Mouse (Mus musculus) small intestine, adult 2 months (tissue): Measurements from ENCODE around the gene Bbs1. TPM values are rescaled to one million over a fixed set of nuclear protein-coding genes. Genes with fewer than 3 reads are reported as not detected.
"Not testable (repeated sequence)": the region's sequence is repeated elsewhere in the genome, so short reads cannot be mapped to it uniquely, and the experiment has no call there.

ENCODE experiments used
- H3K27ac ChIP-seq: fragments of 200-500 bp; 2 replicates; pipeline ENCODE4 v1.5.1; 2012; ENCODE audit warnings: low read depth, low read length, control low read depth, inconsistent platforms; ENCODE audit not compliant: insufficient read depth
- H3K27me3 ChIP-seq: fragments of 200-500 bp; 2 replicates; pipeline ENCODE4 v1.6.1; 2012; ENCODE audit warnings: mild to moderate bottlenecking, moderate library complexity, low read length, inconsistent platforms; ENCODE audit not compliant: control insufficient read depth, insufficient read depth
- H3K36me3 ChIP-seq: fragments of 200-500 bp; 2 replicates; pipeline ENCODE4 v1.6.1; 2012; ENCODE audit warnings: mild to moderate bottlenecking, low read length, control low read depth, inconsistent platforms; ENCODE audit not compliant: control insufficient read depth, insufficient read depth
- H3K4me1 ChIP-seq: fragments of 200-500 bp; 2 replicates; pipeline ENCODE4 v1.6.1; 2012; ENCODE audit warnings: low read length, inconsistent platforms, mixed read lengths; ENCODE audit not compliant: control insufficient read depth, insufficient read depth, insufficient read length
- H3K4me3 ChIP-seq: fragments of 200-500 bp; 2 replicates; pipeline ENCODE4 v1.5.1; 2012; ENCODE audit warnings: low read depth, mild to moderate bottlenecking, control low read depth, inconsistent platforms, low read length, moderate library complexity
- CTCF ChIP-seq: fragments of 200-500 bp; IDR thresholded peaks from 2 replicates; pipeline ENCODE4 v1.5.1; 2012; ENCODE audit warnings: low read depth, mild to moderate bottlenecking, control low read depth, inconsistent platforms, low read length, moderate library complexity, mixed read lengths; ENCODE audit not compliant: insufficient replicate concordance, insufficient read length; ENCODE audit errors: extremely low read depth
- POLR2A ChIP-seq: fragments of 200-500 bp; IDR thresholded peaks from 2 replicates; pipeline ENCODE4 v1.6.1; 2012; ENCODE audit warnings: low read depth, mild to moderate bottlenecking, control low read depth, inconsistent platforms, low read length, moderate library complexity
- WGBS: fragments of 180-500 bp; shearing (Covaris S2); methylation state at CpG from one replicate; pipeline ENCODE4 v1.1.7; 2018; 5-methylcytosine and 5-hydroxymethylcytosine counted together
- polyA plus RNA-seq: library from polyadenylated mRNA; depleted of rRNA; stranded (reverse); fragments of >200 nt; gene quantifications from 2 replicates; pipeline ENCODE4 v1.2.3, GENCODE M21; 2012

Bbs1 gene
- polyA plus RNA-seq, 1 experiment = 1.7 TPM

GRCm38 (mm10) chr19:4889791-4890190, 16.6 kb downstream of the Bbs1 start:
- no peak overlapping the region for H3K4me3 ChIP-seq
- no peaks in the 10 kb centered on the region for H3K4me1 ChIP-seq
- WGBS = 70% methylated on average over 10 of the region's 10 CpGs
- no peaks in the 10 kb centered on the region for H3K27me3 ChIP-seq
- no peak overlapping the region for H3K27ac ChIP-seq
- no peak for TF ChIP-seq POLR2A
- TF ChIP-seq CTCF = no peak
- no peaks in the 10 kb centered on the region for H3K36me3 ChIP-seq

GRCm38 (mm10) chr19:4883961-4884360, 22.5 kb downstream of the Bbs1 start:
- Histone ChIP-seq H3K27ac (no peak overlapping the region), H3K27me3 (no peaks in the 10 kb centered on the region), H3K36me3 (no peaks in the 10 kb centered on the region), H3K4me1 (no peaks in the 10 kb centered on the region), H3K4me3 (no peak overlapping the region)
- no peak for TF ChIP-seq CTCF
- no peak for TF ChIP-seq POLR2A
- WGBS = 84% methylated on average over 4 of the region's 4 CpGs

GRCm38 (mm10) chr19:4879324-4879703, 27.1 kb downstream of the Bbs1 start:
- no peak overlapping the region for H3K27ac ChIP-seq
- H3K36me3 ChIP-seq = no peaks in the 10 kb centered on the region
- WGBS = 34% methylated on average over 10 of the region's 10 CpGs
- 0 out of 2 replicates have a peak, but pooled peaks cover 2% of the 10 kb centered on the region for H3K27me3 ChIP-seq
- no peak for TF ChIP-seq CTCF
- TF ChIP-seq POLR2A = no peak
- H3K4me1 ChIP-seq = peaks cover 6% of the 10 kb centered on the region
- H3K4me3 ChIP-seq = peak overlapping the region; percentile 27; the same call in 1 of the 2 replicates

GRCm38 (mm10) chr19:4878405-4879323, 27.8 kb downstream of the Bbs1 start, which contains the start of gene Zdhhc24:
Gene Zdhhc24, plus strand, starts transcription at chr19:4878668.
- peak within 1 kb of the TSS; percentile 92 for H3K4me3 ChIP-seq
- H3K4me1 ChIP-seq = peaks cover 6% of the 10 kb centered on the region
- TF ChIP-seq CTCF = no peak
- peak; percentile 43; the same call in 1 of the 2 replicates for TF ChIP-seq POLR2A
- H3K27me3 ChIP-seq = 0 out of 2 replicates have a peak, but pooled peaks cover 2% of the 10 kb centered on the region
- no peak within 1 kb of the TSS for H3K27ac ChIP-seq
- H3K36me3 ChIP-seq = no peaks in the 10 kb centered on the region
- WGBS = under 1% methylated on average over 52 of the region's 52 CpGs

GRCm38 (mm10) chr19:4877785-4878184, 28.6 kb downstream of the Bbs1 start, which contains the start of gene Actn3:
Gene Actn3, minus strand, starts transcription at chr19:4877909.
- 5% methylated on average over 17 of the region's 17 CpGs for WGBS
- Histone ChIP-seq H3K27me3 (0 out of 2 replicates have a peak, but pooled peaks cover 2% of the 10 kb centered on the region), H3K4me3 (peak within 1 kb of the TSS; percentile 92), H3K27ac (no peak within 1 kb of the TSS), H3K4me1 (peaks cover 6% of the 10 kb centered on the region), H3K36me3 (no peaks in the 10 kb centered on the region)
- TF ChIP-seq POLR2A (no peak), CTCF (no peak)

GRCm38 (mm10) chr19:4876755-4877154, 29.7 kb downstream of the Bbs1 start:
- no peak overlapping the region for H3K4me3 ChIP-seq
- H3K36me3 ChIP-seq = no peaks in the 10 kb centered on the region
- 0 out of 2 replicates have a peak, but pooled peaks cover 2% of the 10 kb centered on the region for H3K27me3 ChIP-seq
- H3K4me1 ChIP-seq = peaks cover 6% of the 10 kb centered on the region
- H3K27ac ChIP-seq = no peak overlapping the region
- WGBS = 72% methylated on average over 3 of the region's 3 CpGs
- no peak for TF ChIP-seq CTCF
- no peak for TF ChIP-seq POLR2A

- peaks cover 6% of the 10 kb centered on the region for H3K4me1 ChIP-seq
- H3K27me3 ChIP-seq = 0 out of 2 replicates have a peak, but pooled peaks cover 2% of the 10 kb centered on the region
- WGBS = 51% methylated on average over 4 of the region's 4 CpGs
- no peak overlapping the region for H3K27ac ChIP-seq
- H3K36me3 ChIP-seq = no peaks in the 10 kb centered on the region
- no peak for TF ChIP-seq POLR2A
- no peak for TF ChIP-seq CTCF
- no peak overlapping the region for H3K4me3 ChIP-seq
Measured at GRCm38 (mm10) chr19:4876241-4876640, 30.2 kb downstream of the Bbs1 start.

GRCm38 (mm10) chr19:4874613-4875012, 31.8 kb downstream of the Bbs1 start:
- H3K27me3 ChIP-seq, H3K27ac ChIP-seq, H3K4me3 ChIP-seq, H3K4me1 ChIP-seq, H3K36me3 ChIP-seq: not testable (repeated sequence)
- WGBS = 84% methylated on average over 1 of the region's 1 CpGs
